Mouse (Mus musculus) adipose tissue, adult 10 weeks (tissue): Measurements from ENCODE around the gene Pnkd. TPM values are rescaled to one million over a fixed set of nuclear protein-coding genes. Genes with fewer than 3 reads are reported as not detected.

Experiments used
- polyA plus RNA-seq: library from polyadenylated mRNA; stranded (reverse); fragments of 350-450 nt; fragmentation: Illumina TruSeq; extraction: RNeasy Lipid Tissue Mini Kit (QIAGEN cat#74804); gene quantifications from one replicate; pipeline ENCODE4 v1.2.3, GENCODE M21; 2014; ENCODE audit warnings: low read depth, low replicate concordance

Gene Pnkd
- polyA plus RNA-seq = 113 TPM

GRCm38 (mm10) chr1:74284543-74285160 is at the start of gene Pnkd, which contains the start of gene Aamp:
Pnkd (plus strand) TSS chr1:74284930.
Aamp (minus strand) TSS chr1:74284738.

GRCm38 (mm10) chr1:74235938-74236589 is 48.7 kb upstream of the Pnkd start, which contains the start of gene Arpc2:
Arpc2 (plus strand) TSS chr1:74236084.

GRCm38 (mm10) chr1:74278538-74278937 is 6.2 kb upstream of the Pnkd start, which contains the start of gene Gpbar1:
Gpbar1 (plus strand) TSS chr1:74278550.

GRCm38 (mm10) chr1:74305522-74305921 is 20.8 kb downstream of the Pnkd start, which contains the start of gene Tmbim1:
Tmbim1 (minus strand) TSS chr1:74305622.

GRCm38 (mm10) chr1:74361812-74362211 is 77.1 kb downstream of the Pnkd start, which contains the start of gene Catip:
Catip (plus strand) TSS chr1:74362108.

GRCm38 (mm10) chr1:74374980-74375379 is 90.2 kb downstream of the Pnkd start, which contains the start of gene Slc11a1:
Slc11a1 (plus strand) TSS chr1:74375195.

GRCm38 (mm10) chr1:74390924-74391748 is 106.4 kb downstream of the Pnkd start, which contains the start of gene Ctdsp1:
Ctdsp1 (plus strand) TSS chr1:74391509.

Other genes starting within 250 kb of the Pnkd start
- 215 TPM for gene Tns1, start 160.5 kb upstream of the Pnkd start, polyA plus RNA-seq
- 2.5 TPM for gene Rufy4, start 159.4 kb upstream of the Pnkd start, polyA plus RNA-seq
- 0.14 TPM for gene Cxcr2, start 130.9 kb upstream of the Pnkd start, polyA plus RNA-seq
- gene Cxcr1, start 90.3 kb upstream of the Pnkd start, polyA plus RNA-seq = not detected
- gene Arpc2, start 48.8 kb upstream of the Pnkd start, polyA plus RNA-seq = 299 TPM
- 0.60 TPM for gene Gpbar1, start 6.4 kb upstream of the Pnkd start, polyA plus RNA-seq
- 181 TPM for gene Aamp, start 192 bp upstream of the Pnkd start, polyA plus RNA-seq
- 80.6 TPM for gene Tmbim1, start 20.7 kb downstream of the Pnkd start, polyA plus RNA-seq
- 3.6 TPM for gene Catip, start 77.2 kb downstream of the Pnkd start, polyA plus RNA-seq
- gene Slc11a1, start 90.3 kb downstream of the Pnkd start, polyA plus RNA-seq = 16.4 TPM
- gene Ctdsp1, start 106.6 kb downstream of the Pnkd start, polyA plus RNA-seq = 73.3 TPM
- 3.4 TPM for gene Vil1, start 124.4 kb downstream of the Pnkd start, polyA plus RNA-seq
- 18.5 TPM for gene Cnot9, start 221.1 kb downstream of the Pnkd start, polyA plus RNA-seq